Comparison of ENCODE assay signal across 14 mouse cellular contexts in genomic region chr12:32222758-32223385, GRCm38 (mm10).
"Had no signal": no experiment of that assay in that cellular context is flagged by ENCODE, and none has a peak within 500 bp of the region (broad histone marks: within the 10 kb centered on the region; RNA-seq: fewer than 3 reads in every experiment).

No protein-coding gene starts in this region.

- ATAC-seq: hindbrain, postnatal 0 days; intestine, embryonic 16.5 days had no signal

- DNase-seq: gastrocnemius, postnatal 14 days; gastrocnemius, postnatal 36 days; heart, adult 18-20 months; kidney, adult 11 months; kidney, adult 2 months; kidney, adult 9 months; kidney, postnatal 14 days; kidney, postnatal 36 days; layer of hippocampus, adult 9-11 months; layer of hippocampus, postnatal 36 days; liver; liver, embryonic 13.5 days had no signal
